ENCODE assay signal across 10 mouse cellular contexts in genomic region chr1:127661118-127662012, GRCm38 (mm10). TPM values are rescaled to one million over a fixed set of nuclear protein-coding genes. Genes with fewer than 3 reads are reported as not detected.
DNase-seq lines count a peak whose midpoint lies in the region; ATAC-seq and TF ChIP-seq lines count a peak whose summit lies in the region.
"Had no signal": no experiment of that assay in that cellular context is flagged by ENCODE, and none has a peak within 500 bp of the region (broad histone marks: within the 10 kb centered on the region; RNA-seq: fewer than 3 reads in every experiment).

No protein-coding gene starts in this region.

- ATAC-seq in megakaryocyte, adult 5-6 weeks (ENCODE audit: poor library complexity, severe bottlenecking), result no peak
- peak; percentile 86 for ATAC-seq in hindbrain, postnatal 0 days
- ATAC-seq in neural tube, embryonic 13.5 days (ENCODE audit: low read depth), result peak; percentile 86

- H3K9me3 ChIP-seq in megakaryocyte, embryonic 14.5 days, result no peaks in the 10 kb centered on the region
- H3K9me3 ChIP-seq in hindbrain, postnatal 0 days (ENCODE audit: low read length), result no peaks in the 10 kb centered on the region
- no peaks in the 10 kb centered on the region for H3K9me3 ChIP-seq in neural tube, embryonic 13.5 days
- H3K9me3 ChIP-seq: lung, embryonic 15.5 days had no signal

- 24% methylated on average over 13 of the region's 13 CpGs for WGBS in hindbrain, postnatal 0 days
- WGBS in neural tube, embryonic 13.5 days, result 25% methylated on average over 13 of the region's 13 CpGs

- no peak overlapping the region for H3K9ac ChIP-seq in hindbrain, postnatal 0 days (replicated peaks; ENCODE audit: low read length)
- peak overlapping the region; percentile 69 for H3K9ac ChIP-seq in neural tube, embryonic 13.5 days
- H3K9ac ChIP-seq: lung, embryonic 15.5 days had no signal

- no peaks in the 10 kb centered on the region for H3K27me3 ChIP-seq in megakaryocyte, embryonic 14.5 days (replicated peaks)
- H3K27me3 ChIP-seq in hindbrain, postnatal 0 days (ENCODE audit: insufficient read depth, low read length), result no peaks in the 10 kb centered on the region
- H3K27me3 ChIP-seq in neural tube, embryonic 13.5 days, result peaks cover 6% of the 10 kb centered on the region; the same call in 1 of the 2 replicates
- H3K27me3 ChIP-seq: lung, embryonic 15.5 days had no signal

- TF ChIP-seq CTCF in hindbrain, postnatal 0 days (IDR thresholded peaks at IDR 0.05; ENCODE audit: low read depth), result no peak

- peak overlapping the region; percentile 29 for H3K4me3 ChIP-seq in megakaryocyte, embryonic 14.5 days (replicated peaks)
- no peak overlapping the region for H3K4me3 ChIP-seq in hindbrain, postnatal 0 days (ENCODE audit: low read length)
- H3K4me3 ChIP-seq in neural tube, embryonic 13.5 days, result 0 out of 2 replicates have a peak overlapping the region, but pooled peaks have one; percentile 2
- H3K4me3 ChIP-seq: lung, embryonic 15.5 days had no signal

- peaks cover 66% of the 10 kb centered on the region for H3K36me3 ChIP-seq in megakaryocyte, embryonic 14.5 days (replicated peaks; ENCODE audit: low read length)
- H3K36me3 ChIP-seq in hindbrain, postnatal 0 days (ENCODE audit: insufficient read depth, low read length), result no peaks in the 10 kb centered on the region
- H3K36me3 ChIP-seq in neural tube, embryonic 13.5 days, result no peaks in the 10 kb centered on the region
- H3K36me3 ChIP-seq: lung, embryonic 15.5 days had no signal

- peak; percentile 15 to 20 for DNase-seq in frontal cortex, postnatal 36 days (ENCODE audit: low spot score in 2 of 2)
- no peak for DNase-seq in frontal cortex, postnatal 25 days (ENCODE audit: low spot score in 2 of 2)
- DNase-seq in hindbrain, postnatal 0 days (ENCODE audit: low spot score), result peak; percentile 55
- no peak for DNase-seq in kidney, postnatal 14 days
- DNase-seq in ovary, postnatal 36 days (ENCODE audit: low spot score), result no peak
- DNase-seq: heart, postnatal 14 days had no signal

- peaks cover 93% of the 10 kb centered on the region for H3K4me1 ChIP-seq in megakaryocyte, embryonic 14.5 days
- H3K4me1 ChIP-seq in hindbrain, postnatal 0 days (ENCODE audit: insufficient read depth, low read length), result 0 out of 2 replicates have a peak, but pooled peaks cover 8% of the 10 kb centered on the region
- H3K4me1 ChIP-seq in neural tube, embryonic 13.5 days (replicated peaks), result peaks cover 24% of the 10 kb centered on the region
- H3K4me1 ChIP-seq: lung, embryonic 15.5 days had no signal

- peak overlapping the region; percentile 17; the same call in 1 of the 2 replicates for H3K4me2 ChIP-seq in hindbrain, postnatal 0 days (ENCODE audit: low read depth, low read length)
- H3K4me2 ChIP-seq in neural tube, embryonic 13.5 days, result peak overlapping the region; percentile 46
- H3K4me2 ChIP-seq: lung, embryonic 15.5 days had no signal

- peak overlapping the region; percentile 52; the same call in 1 of the 2 replicates for H3K27ac ChIP-seq in hindbrain, postnatal 0 days
- H3K27ac ChIP-seq in neural tube, embryonic 13.5 days (replicated peaks), result peak overlapping the region; percentile 91
- H3K27ac ChIP-seq: lung, embryonic 15.5 days had no signal

RNA-seq across cellular contexts. Expression of gene Tmem163, which starts 18.0 kb away (rescaled TPM):
- polyA plus RNA-seq in megakaryocyte, embryonic 14.5 days (2012; ENCODE audit: insufficient read depth, low replicate concordance), result 41.1 and 61.1 TPM in 2 replicates
- 0.16 TPM in 1 of 2 replicates, not detected in the other for total RNA-seq in megakaryocyte, adult 5-6 weeks (2015)
- 0.12 and 0.73 TPM in 2 replicates for total RNA-seq in megakaryocyte, adult 5-6 weeks (2017)
- total RNA-seq in hindbrain, postnatal 0 days (2014; rRNA removed), result 56.0 and 56.6 TPM in 2 replicates
- polyA plus RNA-seq in hindbrain, postnatal 0 days (2015; fragmentation: Nextera tagmentation; extraction: Ambion mirVana), result 54.5 and 54.9 TPM in 2 replicates
- polyA plus RNA-seq in neural tube, embryonic 13.5 days (2015; fragmentation: Nextera tagmentation; extraction: Ambion mirVana), result 60.0 and 66.2 TPM in 2 replicates

Comparison
In these comparisons a context has a peak if more than half of its experiments do, and no peak if none do; other contexts are left out.
1. DNase-seq: peak in frontal cortex, postnatal 36 days (2 of 2) and hindbrain, postnatal 0 days (single experiment); none in frontal cortex, postnatal 25 days (0 of 2), kidney, postnatal 14 days (single experiment) and ovary, postnatal 36 days (single experiment).